Mouse (Mus musculus) intestine, postnatal 0 days (tissue): ENCODE results near the gene Ndst2. TPM values are rescaled to one million over a fixed set of nuclear protein-coding genes. Genes with fewer than 3 reads are reported as not detected.
A peak's percentile ranks its signal among the peaks of the same experiment; 100 is the strongest.

Experiments
- ATAC-seq: fragments of 200-750 bp; cut with Nextera tagmentation; 2 replicates; pipeline ENCODE4 v1.8.0; 2017; ENCODE audit warnings: mild to moderate bottlenecking, moderate TSS enrichment, moderate library complexity
- H3K27ac ChIP-seq: fragments of 300-500 bp; sonication (generic); 2 replicates; pipeline ENCODE4 v1.5.1; 2014; ENCODE audit warnings: mild to moderate bottlenecking, low read depth, low read length, moderate library complexity
- H3K27me3 ChIP-seq: fragments of 300-500 bp; sonication (generic); replicated peaks from 2 replicates; pipeline ENCODE4 v1.6.1; 2014; ENCODE audit warnings: low read length, mixed read lengths; ENCODE audit not compliant: control insufficient read depth, insufficient read depth
- H3K36me3 ChIP-seq: fragments of 300-500 bp; sonication (generic); 2 replicates; pipeline ENCODE4 v1.6.1; 2014; ENCODE audit warnings: mild to moderate bottlenecking, moderate library complexity; ENCODE audit not compliant: control insufficient read depth, insufficient read depth
- H3K4me1 ChIP-seq: fragments of 300-500 bp; sonication (generic); replicated peaks from 2 replicates; pipeline ENCODE4 v1.6.1; 2014; ENCODE audit warnings: antibody characterized with exemption, low read length, mixed read lengths; ENCODE audit not compliant: control insufficient read depth, insufficient read depth
- H3K4me2 ChIP-seq: fragments of 300-500 bp; sonication (generic); replicated peaks from 2 replicates; pipeline ENCODE4 v1.6.1; 2014; ENCODE audit warnings: low read depth, mild to moderate bottlenecking, moderate library complexity
- H3K4me3 ChIP-seq: fragments of 300-500 bp; sonication (generic); 2 replicates; pipeline ENCODE4 v1.5.1; 2014; ENCODE audit warnings: low read depth, low read length
- H3K9ac ChIP-seq: fragments of 300-500 bp; sonication (generic); 2 replicates; pipeline ENCODE4 v1.6.1; 2014; ENCODE audit warnings: mild to moderate bottlenecking, low read depth, low read length
- H3K9me3 ChIP-seq: fragments of 300-500 bp; sonication (generic); 2 replicates; pipeline ENCODE4 v1.6.1; 2016; ENCODE audit warnings: mixed run types; ENCODE audit not compliant: control insufficient read depth
- CTCF ChIP-seq: sonication (generic); IDR thresholded peaks from 2 replicates; pipeline ENCODE4 v1.5.1; 2016; ENCODE audit warnings: low read depth, mild to moderate bottlenecking, control low read depth, antibody characterized with exemption, moderate library complexity
- WGBS: fragments of 180-500 bp; shearing (Covaris S2); extraction: QIAGEN DNeasy Blood & Tissue Kit; methylation state at CpG from one replicate; pipeline ENCODE4 v1.1.7; 2014; 5-methylcytosine and 5-hydroxymethylcytosine counted together
- microRNA-seq: library from miRNA; unstranded; fragments of <30 nt; microRNA quantifications from one replicate; pipeline ENCODE4, GENCODE M21; 2016
- polyA plus RNA-seq: library from polyadenylated mRNA; unstranded; fragments of >200 nt; fragmentation: Nextera tagmentation; extraction: Ambion mirVana; gene quantifications from 2 replicates; pipeline ENCODE4 v1.2.1, GENCODE M21; 2015

The Ndst2 gene
- polyA plus RNA-seq, 1 experiment from 2014 or later: 9.8 TPM

DNA sequence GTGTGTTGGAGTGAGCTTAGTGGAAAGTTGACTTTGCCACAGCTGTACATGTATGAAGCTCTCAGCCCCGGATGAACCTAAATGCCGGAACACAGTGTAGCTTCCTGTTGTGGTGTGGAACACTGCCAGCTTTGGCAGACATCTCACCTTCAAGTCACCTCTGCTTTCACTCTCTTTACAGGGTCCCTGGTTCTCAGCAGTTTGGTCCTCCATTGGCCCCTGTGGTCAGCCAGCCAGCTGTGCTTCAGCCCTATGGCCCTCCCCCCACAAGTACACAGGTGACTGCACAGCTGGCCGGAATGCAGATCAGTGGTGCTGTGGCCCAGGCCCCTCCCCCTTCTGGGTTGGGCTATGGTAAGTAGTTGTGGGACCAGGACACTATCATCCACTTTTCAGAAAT, 51.9 kb downstream of the Ndst2 start:
- Histone ChIP-seq H3K4me2 (no peak overlapping the region), H3K9ac (no peak overlapping the region), H3K9me3 (no peaks in the 10 kb centered on the region), H3K27ac (no peak overlapping the region), H3K27me3 (no peaks in the 10 kb centered on the region), H3K36me3 (peaks cover 95% of the 10 kb centered on the region), H3K4me3 (no peak overlapping the region), H3K4me1 (no peaks in the 10 kb centered on the region)
- no peak; the same call in 1 of the 2 replicates for ATAC-seq
- 65% methylated on average over 3 of the region's 3 CpGs for WGBS
- TF ChIP-seq CTCF: no peak

- 94% methylated on average over 2 of the region's 2 CpGs for WGBS
- Histone ChIP-seq H3K36me3 (peaks cover 93% of the 10 kb centered on the region), H3K9ac (no peak overlapping the region), H3K4me3 (no peak overlapping the region), H3K4me2 (no peak overlapping the region), H3K27ac (no peak overlapping the region), H3K4me1 (no peaks in the 10 kb centered on the region), H3K27me3 (no peaks in the 10 kb centered on the region), H3K9me3 (no peaks in the 10 kb centered on the region)
- no peak for ATAC-seq
- TF ChIP-seq CTCF: no peak
Observed at GRCm38 (mm10) chr14:20681742-20682141, 52.6 kb downstream of the Ndst2 start.

DNA sequence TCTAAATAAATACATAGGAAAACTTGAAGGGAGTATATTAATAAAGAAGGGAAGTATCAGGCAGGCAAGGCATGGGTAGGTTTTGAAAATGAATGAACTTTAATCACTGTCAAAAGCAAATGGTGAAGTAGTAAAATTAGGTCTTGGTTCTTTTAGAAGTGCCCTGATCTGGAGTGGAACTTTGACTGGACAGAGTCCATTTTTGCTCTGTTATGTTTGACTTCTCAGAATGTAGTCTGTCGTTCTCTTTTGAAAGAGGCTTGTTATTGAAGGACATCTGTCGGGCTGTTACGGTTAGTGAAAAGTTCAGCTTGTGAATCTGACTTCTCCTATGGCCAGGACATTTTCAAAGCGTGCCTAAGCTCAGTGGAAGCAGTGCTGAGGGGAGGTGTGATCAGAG, 56.5 kb downstream of the Ndst2 start:
- ATAC-seq: no peak
- Histone ChIP-seq H3K9ac (no peak overlapping the region), H3K9me3 (no peaks in the 10 kb centered on the region), H3K36me3 (peaks cover 66% of the 10 kb centered on the region), H3K27me3 (no peaks in the 10 kb centered on the region), H3K27ac (no peak overlapping the region), H3K4me2 (no peak overlapping the region), H3K4me1 (no peaks in the 10 kb centered on the region), H3K4me3 (no peak overlapping the region)
- WGBS: 79% methylated on average over 4 of the region's 4 CpGs
- TF ChIP-seq CTCF: no peak

DNA sequence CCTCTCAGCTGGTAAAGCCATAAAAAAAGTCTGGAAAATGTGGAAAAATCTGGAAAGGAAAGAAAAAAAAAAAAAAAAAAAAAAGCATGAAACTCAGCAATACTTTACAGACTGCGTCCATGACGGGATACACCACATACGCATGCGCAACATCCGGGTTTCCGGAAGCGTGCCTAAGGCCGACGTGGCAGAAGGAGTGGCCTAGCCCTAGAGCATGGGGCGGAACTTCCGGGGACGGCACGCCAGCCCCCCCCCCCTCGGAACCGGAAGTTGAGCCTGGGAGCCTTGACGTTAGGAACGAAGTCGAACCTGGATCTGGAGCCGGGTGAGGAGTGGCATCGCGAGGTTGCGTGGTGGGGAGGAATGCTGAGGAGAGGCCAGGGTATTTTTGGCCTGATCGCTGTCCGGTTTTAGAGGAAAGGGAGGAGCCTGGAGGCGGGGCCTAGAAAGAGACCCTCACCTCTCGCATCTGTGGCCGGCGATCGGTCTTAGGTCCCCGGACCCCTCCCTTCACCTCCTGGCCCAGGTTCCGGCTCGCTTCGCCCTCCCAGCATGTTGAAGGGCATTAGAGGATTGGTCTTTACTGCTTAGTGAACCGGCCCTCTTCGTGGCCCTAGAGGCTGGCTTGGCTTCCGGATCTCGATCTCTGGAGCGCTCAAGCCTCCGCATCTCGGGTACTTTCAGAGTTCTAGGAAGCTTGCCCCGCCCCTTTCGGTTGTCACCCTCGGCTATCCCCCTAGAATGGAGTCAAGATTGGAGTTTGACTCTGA, 60.1 kb downstream of the Ndst2 start, which contains the start of gene Sec24c:
Gene Sec24c (plus strand): TSS at position 245 of the 770 bp plus-strand sequence.
- peak within 1 kb of the TSS; percentile 98 for H3K27ac ChIP-seq
- H3K36me3 ChIP-seq: peaks cover 31% of the 10 kb centered on the region
- peak; percentile 96 for ATAC-seq
- peak within 1 kb of the TSS; percentile 75 for H3K4me2 ChIP-seq
- no peak for TF ChIP-seq CTCF
- no peaks in the 10 kb centered on the region for H3K27me3 ChIP-seq
- H3K4me1 ChIP-seq: no peaks in the 10 kb centered on the region
- peak within 1 kb of the TSS; percentile 94 for H3K9ac ChIP-seq
- WGBS: 2% methylated on average over 43 of the region's 43 CpGs
- peak within 1 kb of the TSS; percentile 83 for H3K4me3 ChIP-seq
- H3K9me3 ChIP-seq: no peaks in the 10 kb centered on the region

DNA sequence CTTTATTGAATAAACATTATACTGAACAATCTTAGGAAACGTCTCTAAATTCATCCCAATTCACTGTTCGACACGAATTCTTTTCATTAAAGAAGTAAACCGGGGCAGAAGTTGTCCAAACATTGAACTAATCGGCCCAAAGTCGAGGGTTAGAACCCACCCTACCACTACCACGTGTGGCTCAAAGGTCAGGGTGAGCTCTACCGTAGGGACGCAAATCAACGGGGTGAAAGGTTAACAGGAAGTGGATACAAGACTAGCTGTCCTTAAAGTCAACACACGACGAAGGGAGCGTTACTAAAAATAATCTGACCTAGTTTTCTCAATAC, 60.7 kb downstream of the Ndst2 start:
- H3K9ac ChIP-seq: peak overlapping the region; percentile 23; the same call in 1 of the 2 replicates
- no peak for TF ChIP-seq CTCF
- WGBS: 8% methylated on average over 13 of the region's 13 CpGs

More for the DNA sequence above, 60.7 kb downstream of the Ndst2 start:
- peak overlapping the region; percentile 83 for H3K4me3 ChIP-seq
- H3K9me3 ChIP-seq: no peaks in the 10 kb centered on the region
- no peaks in the 10 kb centered on the region for H3K4me1 ChIP-seq
- peak overlapping the region; percentile 75 for H3K4me2 ChIP-seq
- H3K36me3 ChIP-seq: peaks cover 25% of the 10 kb centered on the region
- H3K27ac ChIP-seq: peak overlapping the region; percentile 61; the same call in 1 of the 2 replicates
- no peaks in the 10 kb centered on the region for H3K27me3 ChIP-seq
- ATAC-seq: peak; percentile 80

Small RNA genes lying within 50 kb of the gene (microRNA-seq; reads per million reads assigned to microRNA genes)
- 1.4 reads per million for gene Mir6946

Other genes with a start within 250 kb of the Ndst2 start
- 0.21 and 0.26 TPM in 2 replicates for gene Mss51, start 237.7 kb downstream of the Ndst2 start, polyA plus RNA-seq
- 24.2 and 24.4 TPM in 2 replicates for gene Ppp3cb, start 188.0 kb downstream of the Ndst2 start, polyA plus RNA-seq
- gene Usp54, start 93.5 kb downstream of the Ndst2 start, polyA plus RNA-seq: 2.2 and 2.6 TPM in 2 replicates
- gene Myoz1, start 78.0 kb downstream of the Ndst2 start, polyA plus RNA-seq: not detected in 2 replicates
- gene Synpo2l, start 66.2 kb downstream of the Ndst2 start, polyA plus RNA-seq: 0.23 and 0.27 TPM in 2 replicates
- gene Sec24c, start 60.3 kb downstream of the Ndst2 start, polyA plus RNA-seq: 51.0 and 53.8 TPM in 2 replicates
- gene Fut11, start 39.6 kb downstream of the Ndst2 start, polyA plus RNA-seq: 7.4 and 8.4 TPM in 2 replicates
- 143 and 150 TPM in 2 replicates for gene Chchd1, start 31.6 kb downstream of the Ndst2 start, polyA plus RNA-seq
- 15.0 and 19.0 TPM in 2 replicates for gene Zswim8, start 27.0 kb downstream of the Ndst2 start, polyA plus RNA-seq
- gene Camk2g, start 59.5 kb upstream of the Ndst2 start, polyA plus RNA-seq: 27.6 and 37.7 TPM in 2 replicates
- gene Plau, start 102.1 kb upstream of the Ndst2 start, polyA plus RNA-seq: 2.7 and 3.8 TPM in 2 replicates
- 33.8 and 33.9 TPM in 2 replicates for gene Vcl, start 194.8 kb upstream of the Ndst2 start, polyA plus RNA-seq